ENCODE assay signal across 12 mouse cellular contexts in the genomic region with DNA sequence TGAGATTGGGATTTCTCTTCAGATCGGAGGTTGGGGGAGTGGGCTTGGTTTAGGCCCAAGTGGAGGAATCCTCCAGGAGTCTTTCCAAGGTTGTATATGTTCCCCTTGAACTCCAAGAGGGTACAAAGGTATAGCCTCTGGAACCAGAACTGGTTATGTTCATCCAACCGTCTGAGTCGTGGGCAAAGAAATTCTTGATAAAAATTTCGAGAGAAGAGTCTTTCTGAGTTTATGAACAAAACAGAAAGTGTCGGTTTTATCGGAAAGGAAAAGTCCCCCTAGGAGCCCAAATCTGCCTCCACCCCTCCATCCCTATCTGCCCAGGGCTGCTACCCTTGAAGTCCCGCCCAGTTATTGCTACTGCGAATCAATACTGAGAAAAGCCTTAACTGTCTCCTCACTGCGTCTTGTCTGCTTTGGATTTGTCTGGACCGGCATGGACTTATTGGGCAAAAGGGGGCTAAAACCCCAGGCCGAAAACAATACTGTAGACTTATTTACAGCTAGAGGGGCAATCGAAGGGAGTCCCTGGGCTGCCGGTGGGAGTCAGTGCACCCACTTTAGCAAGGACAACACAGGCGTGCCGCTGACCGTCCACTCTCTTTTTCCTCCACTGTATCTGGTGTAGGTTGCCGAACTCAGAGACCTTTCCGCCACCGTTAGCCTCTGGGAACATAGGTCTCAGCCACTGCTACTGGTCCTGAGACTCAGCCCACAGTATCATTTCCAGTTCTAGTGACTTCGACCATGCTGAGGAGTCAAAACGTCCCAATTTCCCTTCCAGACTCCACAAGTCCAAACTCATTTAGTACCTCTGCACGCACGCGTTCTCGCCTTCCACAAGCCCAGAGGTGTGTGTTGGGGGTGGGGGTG. TPM values are rescaled to one million over a fixed set of nuclear protein-coding genes. Genes with fewer than 3 reads are reported as not detected.
A peak's percentile ranks its signal among the peaks of the same experiment; 100 is the strongest.
DNase-seq lines count a peak whose midpoint lies in the region; ATAC-seq lines count a peak whose summit lies in the region.
"Had no signal": no experiment of that assay in that cellular context is flagged by ENCODE, and none has a peak within 500 bp of the region (broad histone marks: within the 10 kb centered on the region; RNA-seq: fewer than 3 reads in every experiment).

No protein-coding gene starts in this region.

- no peak overlapping the region for H3K9ac ChIP-seq in heart, embryonic 13.5 days
- no peak overlapping the region for H3K9ac ChIP-seq in midbrain, embryonic 14.5 days (replicated peaks; ENCODE audit: low read length)
- H3K9ac ChIP-seq in midbrain, embryonic 13.5 days (replicated peaks): no peak overlapping the region
- H3K9ac ChIP-seq in stomach, embryonic 16.5 days (ENCODE audit: low read length): peak overlapping the region; percentile 35; the same call in 1 of the 2 replicates
- H3K9ac ChIP-seq: lung, embryonic 15.5 days had no signal

- peaks cover 43% of the 10 kb centered on the region for H3K4me1 ChIP-seq in heart, embryonic 13.5 days
- peaks cover 2% of the 10 kb centered on the region; the same call in 1 of the 2 replicates for H3K4me1 ChIP-seq in midbrain, embryonic 14.5 days (ENCODE audit: control insufficient read depth, insufficient read depth, low read length)
- peaks cover 19% of the 10 kb centered on the region for H3K4me1 ChIP-seq in midbrain, embryonic 13.5 days (replicated peaks)
- H3K4me1 ChIP-seq in stomach, embryonic 16.5 days (ENCODE audit: control insufficient read depth, insufficient read depth, low read length): peaks cover 7% of the 10 kb centered on the region

- no peaks in the 10 kb centered on the region for H3K36me3 ChIP-seq in heart, embryonic 13.5 days
- H3K36me3 ChIP-seq in midbrain, embryonic 14.5 days (ENCODE audit: control insufficient read depth, insufficient read depth, low read length): no peaks in the 10 kb centered on the region
- no peaks in the 10 kb centered on the region for H3K36me3 ChIP-seq in midbrain, embryonic 13.5 days
- H3K36me3 ChIP-seq in stomach, embryonic 16.5 days (ENCODE audit: control insufficient read depth, insufficient read depth, low read length): no peaks in the 10 kb centered on the region
- H3K36me3 ChIP-seq: lung, embryonic 15.5 days had no signal

- H3K27ac ChIP-seq in heart, embryonic 13.5 days (replicated peaks): no peak overlapping the region
- H3K27ac ChIP-seq in midbrain, embryonic 14.5 days (replicated peaks; ENCODE audit: low read depth, low read length): no peak overlapping the region
- no peak overlapping the region for H3K27ac ChIP-seq in midbrain, embryonic 13.5 days
- H3K27ac ChIP-seq in stomach, embryonic 16.5 days (ENCODE audit: low read length): no peak overlapping the region
- H3K27ac ChIP-seq: lung, embryonic 15.5 days had no signal

- peaks cover 100% of the 10 kb centered on the region for H3K27me3 ChIP-seq in heart, embryonic 13.5 days (replicated peaks)
- H3K27me3 ChIP-seq in midbrain, embryonic 14.5 days (ENCODE audit: control insufficient read depth, insufficient read depth, low read length): peaks cover 96% of the 10 kb centered on the region
- peaks cover 100% of the 10 kb centered on the region for H3K27me3 ChIP-seq in midbrain, embryonic 13.5 days
- H3K27me3 ChIP-seq in stomach, embryonic 16.5 days (ENCODE audit: control insufficient read depth, insufficient read depth, low read length): peaks cover 79% of the 10 kb centered on the region

- H3K4me2 ChIP-seq in heart, embryonic 13.5 days: 0 out of 2 replicates have a peak overlapping the region, but pooled peaks have one; percentile 9
- H3K4me2 ChIP-seq in midbrain, embryonic 14.5 days (ENCODE audit: low read length): no peak overlapping the region
- H3K4me2 ChIP-seq in midbrain, embryonic 13.5 days (replicated peaks): no peak overlapping the region
- peak overlapping the region; percentile 36 for H3K4me2 ChIP-seq in stomach, embryonic 16.5 days (ENCODE audit: low read depth, low read length)
- H3K4me2 ChIP-seq: lung, embryonic 15.5 days had no signal

- ATAC-seq in heart, embryonic 13.5 days (ENCODE audit: extremely low read depth, insufficient number of reproducible peaks, low FRiP score, low TSS enrichment): no peak
- no peak for ATAC-seq in midbrain, embryonic 14.5 days (ENCODE audit: low FRiP score, low TSS enrichment)
- no peak for ATAC-seq in midbrain, embryonic 13.5 days
- ATAC-seq in stomach, embryonic 16.5 days (ENCODE audit: insufficient read depth, low FRiP score): no peak

- H3K9me3 ChIP-seq in heart, embryonic 13.5 days: no peaks in the 10 kb centered on the region
- no peaks in the 10 kb centered on the region for H3K9me3 ChIP-seq in midbrain, embryonic 14.5 days (ENCODE audit: control insufficient read depth, low read length)
- no peaks in the 10 kb centered on the region for H3K9me3 ChIP-seq in midbrain, embryonic 13.5 days
- H3K9me3 ChIP-seq in stomach, embryonic 16.5 days (replicated peaks; ENCODE audit: control insufficient read depth, low read length): no peaks in the 10 kb centered on the region
- H3K9me3 ChIP-seq: lung, embryonic 15.5 days had no signal

- no peak for DNase-seq in heart, postnatal 36 days
- peak; percentile 10 for DNase-seq in midbrain, embryonic 14.5 days
- DNase-seq in forelimb bud, embryonic 11.5 days (ENCODE audit: low read depth, low spot score): peak; percentile 17
- no peak for DNase-seq in lung, postnatal 10 days
- no peak for DNase-seq in adrenal gland, postnatal 4 days (ENCODE audit: low spot score in 2 of 2)
- DNase-seq: cerebellum, postnatal 25 days; kidney, postnatal 10 days had no signal

- peak overlapping the region; percentile 14; the same call in 1 of the 2 replicates for H3K4me3 ChIP-seq in heart, embryonic 13.5 days
- H3K4me3 ChIP-seq in midbrain, embryonic 14.5 days (replicated peaks; ENCODE audit: low read depth, low read length): no peak overlapping the region
- H3K4me3 ChIP-seq in midbrain, embryonic 13.5 days (replicated peaks): no peak overlapping the region
- peak overlapping the region; percentile 32 for H3K4me3 ChIP-seq in stomach, embryonic 16.5 days (replicated peaks; ENCODE audit: low read length)
- H3K4me3 ChIP-seq: lung, embryonic 15.5 days; myocyte had no signal

- intact Hi-C loops in heart, postnatal 36 days (cut with DNase I): no loop called here

- WGBS in heart, embryonic 13.5 days: 8% methylated on average over 25 of the region's 25 CpGs
- 2% methylated on average over 25 of the region's 25 CpGs for WGBS in midbrain, embryonic 14.5 days
- 3% methylated on average over 25 of the region's 25 CpGs for WGBS in midbrain, embryonic 13.5 days
- 16% methylated on average over 25 of the region's 25 CpGs for WGBS in stomach, embryonic 16.5 days

RNA-seq across cellular contexts. Expression of gene Six2, which starts 4.7 kb away (rescaled TPM):
- 0.27 and 0.39 TPM in 2 replicates for polyA plus RNA-seq in heart, embryonic 13.5 days (2015; fragmentation: Nextera tagmentation; extraction: Ambion mirVana)
- under 1 TPM; 0.30 to 0.33 TPM for total RNA-seq in heart, postnatal 36 days (2021)
- 0.42 and 0.57 TPM in 2 replicates for polyA plus RNA-seq in midbrain, embryonic 14.5 days (2014; fragmentation: Nextera tagmentation; extraction: Ambion mirVana)
- 0.30 and 0.31 TPM in 2 replicates for polyA plus RNA-seq in midbrain, embryonic 13.5 days (2015; fragmentation: Nextera tagmentation; extraction: Ambion mirVana)
- polyA plus RNA-seq in stomach, embryonic 16.5 days (2015; fragmentation: Nextera tagmentation; extraction: Ambion mirVana): 2.6 and 3.4 TPM in 2 replicates
- under 1 TPM; 0.28 to 0.50 TPM for total RNA-seq in adrenal gland, postnatal 4 days (2021)
- polyA plus RNA-seq: myocyte had no signal

Comparison
In these comparisons a context has a peak if more than half of its experiments do, and no peak if none do; other contexts are left out.
1. H3K4me2 ChIP-seq: peak in heart, embryonic 13.5 days (single experiment) and stomach, embryonic 16.5 days (single experiment); none in midbrain, embryonic 14.5 days (single experiment) and midbrain, embryonic 13.5 days (single experiment).
2. H3K4me3 ChIP-seq: peak in heart, embryonic 13.5 days (single experiment) and stomach, embryonic 16.5 days (single experiment); none in midbrain, embryonic 14.5 days (single experiment) and midbrain, embryonic 13.5 days (single experiment).
3. DNase-seq: peak in midbrain, embryonic 14.5 days (single experiment) and forelimb bud, embryonic 11.5 days (single experiment); none in heart, postnatal 36 days (0 of 2), lung, postnatal 10 days (single experiment) and adrenal gland, postnatal 4 days (0 of 2).